Mouse (Mus musculus) thymus, postnatal 10 days (tissue): Measurements from ENCODE around the gene Gchfr.

Experiments
- DNase-seq, 2 experiments: peaks; one replicate each; pipeline ENCODE4 v3.0.0; 2021; ENCODE audit warnings: low spot score in 2 of 2

Gchfr gene

GRCm38 (mm10) chr2:119173991-119174651 is 6.5 kb downstream of the Gchfr start, which contains the start of gene Gm14137:
Gene Gm14137, plus strand, starts transcription at chr2:119174509.
- no peak for DNase-seq

GRCm38 (mm10) chr2:119174866-119175265 is 7.3 kb downstream of the Gchfr start:
- DNase-seq, result no peak

GRCm38 (mm10) chr2:119175614-119176013 is 8.0 kb downstream of the Gchfr start:
- DNase-seq, result no peak

- DNase-seq, result no peak
Observed at GRCm38 (mm10) chr2:119176761-119177160, 9.2 kb downstream of the Gchfr start.

GRCm38 (mm10) chr2:119177384-119177939 is 9.9 kb downstream of the Gchfr start:
- DNase-seq, result no peak

GRCm38 (mm10) chr2:119182914-119183313 is 15.3 kb downstream of the Gchfr start:
- DNase-seq, result no peak

- DNase-seq, result peak; percentile 64 to 85
Observed at GRCm38 (mm10) chr2:119189029-119189710, 21.6 kb downstream of the Gchfr start.

GRCm38 (mm10) chr2:119190969-119191368 is 23.4 kb downstream of the Gchfr start:
- no peak for DNase-seq

GRCm38 (mm10) chr2:119194140-119194539 is 26.6 kb downstream of the Gchfr start:
- DNase-seq, result no peak

- no peak for DNase-seq
Observed at GRCm38 (mm10) chr2:119196316-119197108, 28.9 kb downstream of the Gchfr start.

GRCm38 (mm10) chr2:119197493-119197892 is 29.9 kb downstream of the Gchfr start:
- DNase-seq, result no peak

GRCm38 (mm10) chr2:119198049-119198448 is 30.5 kb downstream of the Gchfr start:
- DNase-seq, result no peak

- DNase-seq, result no peak
Observed at GRCm38 (mm10) chr2:119198934-119199333, 31.4 kb downstream of the Gchfr start.

- no peak for DNase-seq
Observed at GRCm38 (mm10) chr2:119202914-119203453, 35.4 kb downstream of the Gchfr start.

GRCm38 (mm10) chr2:119203871-119204460 is 36.4 kb downstream of the Gchfr start:
- no peak for DNase-seq

GRCm38 (mm10) chr2:119207961-119208343 is 40.4 kb downstream of the Gchfr start:
- DNase-seq, result no peak

- DNase-seq, result peak; percentile 88 to 89
Observed at GRCm38 (mm10) chr2:119208344-119209175, 41.0 kb downstream of the Gchfr start, which contains the start of the genes Zfyve19 and Dnajc17. Gene Zfyve19, plus strand, starts transcription at chr2:119208617. Gene Dnajc17, minus strand, starts transcription at chr2:119208795.

- DNase-seq, result no peak
Observed at GRCm38 (mm10) chr2:119209176-119209507, 41.6 kb downstream of the Gchfr start.
